Mouse (Mus musculus): ENCODE results near the gene Cyyr1. TPM values are rescaled to one million over a fixed set of nuclear protein-coding genes. Genes with fewer than 3 reads are reported as not detected.

Cyyr1 gene
- polyA plus RNA-seq, 1 experiment from 2014 or later = 4.0 TPM

- ATAC-seq = no peak
- Histone ChIP-seq H3K9me3 (ENCODE audit: control insufficient read depth, low read length) (no peaks in the 10 kb centered on the region), H3K4me1 (ENCODE audit: control insufficient read depth, insufficient read depth, low read length) (no peaks in the 10 kb centered on the region), H3K27me3 (replicated peaks; ENCODE audit: control insufficient read depth, insufficient read depth, low read length) (no peaks in the 10 kb centered on the region), H3K4me3 (ENCODE audit: low read length) (no peak overlapping the region), H3K36me3 (ENCODE audit: control insufficient read depth, insufficient read depth, low read length) (no peaks in the 10 kb centered on the region), H3K27ac (ENCODE audit: low read length) (no peak overlapping the region), H3K4me2 (ENCODE audit: low read depth, low read length) (no peak overlapping the region), H3K9ac (ENCODE audit: low read depth, low read length) (no peak overlapping the region)
- 94% methylated on average over 6 of the region's 6 CpGs for WGBS
Observed at GRCm38 (mm10) chr16:85541023-85541422, 12.2 kb downstream of the Cyyr1 start.

DNA sequence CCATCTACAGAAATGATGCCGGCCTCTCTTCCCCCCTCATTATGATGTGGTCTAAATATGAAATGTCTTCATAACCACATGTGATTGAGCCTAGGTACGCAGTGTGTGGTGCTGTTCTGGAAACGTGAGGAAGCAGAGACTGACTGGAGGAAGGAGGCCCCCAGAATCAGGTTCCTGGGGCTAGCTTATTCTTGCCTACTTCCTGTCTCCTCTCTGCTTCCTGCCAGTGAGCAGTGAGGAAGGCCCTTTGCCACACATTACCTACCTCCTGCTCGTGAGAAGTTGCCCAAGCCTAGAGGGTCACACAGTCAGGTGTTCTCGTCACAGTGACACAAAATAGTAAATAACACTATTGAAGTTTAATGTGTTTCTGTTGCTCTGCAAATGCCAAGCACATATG, 14.8 kb downstream of the Cyyr1 start:
- H3K36me3 ChIP-seq (ENCODE audit: control insufficient read depth, insufficient read depth, low read length) = no peaks in the 10 kb centered on the region
- WGBS = 69% methylated on average over 5 of the region's 5 CpGs

GRCm38 (mm10) chr16:85536075-85536474, 17.1 kb downstream of the Cyyr1 start:
- H3K9me3 ChIP-seq (ENCODE audit: control insufficient read depth, low read length) = no peaks in the 10 kb centered on the region
- H3K27me3 ChIP-seq (replicated peaks; ENCODE audit: control insufficient read depth, insufficient read depth, low read length) = no peaks in the 10 kb centered on the region
- no peak overlapping the region for H3K9ac ChIP-seq (ENCODE audit: low read depth, low read length)
- no peak overlapping the region for H3K27ac ChIP-seq (ENCODE audit: low read length)
- H3K4me3 ChIP-seq (ENCODE audit: low read length) = no peak overlapping the region
- ATAC-seq = no peak
- no peaks in the 10 kb centered on the region for H3K36me3 ChIP-seq (ENCODE audit: control insufficient read depth, insufficient read depth, low read length)
- H3K4me1 ChIP-seq (ENCODE audit: control insufficient read depth, insufficient read depth, low read length) = no peaks in the 10 kb centered on the region
- H3K4me2 ChIP-seq (ENCODE audit: low read depth, low read length) = no peak overlapping the region
- 85% methylated on average over 8 of the region's 8 CpGs for WGBS

More for the DNA sequence above, 14.8 kb downstream of the Cyyr1 start:
- no peak for ATAC-seq
- Histone ChIP-seq H3K4me1 (ENCODE audit: control insufficient read depth, insufficient read depth, low read length) (no peaks in the 10 kb centered on the region), H3K9ac (ENCODE audit: low read depth, low read length) (no peak overlapping the region), H3K4me3 (ENCODE audit: low read length) (no peak overlapping the region), H3K9me3 (ENCODE audit: control insufficient read depth, low read length) (no peaks in the 10 kb centered on the region), H3K27me3 (replicated peaks; ENCODE audit: control insufficient read depth, insufficient read depth, low read length) (no peaks in the 10 kb centered on the region), H3K4me2 (ENCODE audit: low read depth, low read length) (no peak overlapping the region), H3K27ac (ENCODE audit: low read length) (no peak overlapping the region)

DNA sequence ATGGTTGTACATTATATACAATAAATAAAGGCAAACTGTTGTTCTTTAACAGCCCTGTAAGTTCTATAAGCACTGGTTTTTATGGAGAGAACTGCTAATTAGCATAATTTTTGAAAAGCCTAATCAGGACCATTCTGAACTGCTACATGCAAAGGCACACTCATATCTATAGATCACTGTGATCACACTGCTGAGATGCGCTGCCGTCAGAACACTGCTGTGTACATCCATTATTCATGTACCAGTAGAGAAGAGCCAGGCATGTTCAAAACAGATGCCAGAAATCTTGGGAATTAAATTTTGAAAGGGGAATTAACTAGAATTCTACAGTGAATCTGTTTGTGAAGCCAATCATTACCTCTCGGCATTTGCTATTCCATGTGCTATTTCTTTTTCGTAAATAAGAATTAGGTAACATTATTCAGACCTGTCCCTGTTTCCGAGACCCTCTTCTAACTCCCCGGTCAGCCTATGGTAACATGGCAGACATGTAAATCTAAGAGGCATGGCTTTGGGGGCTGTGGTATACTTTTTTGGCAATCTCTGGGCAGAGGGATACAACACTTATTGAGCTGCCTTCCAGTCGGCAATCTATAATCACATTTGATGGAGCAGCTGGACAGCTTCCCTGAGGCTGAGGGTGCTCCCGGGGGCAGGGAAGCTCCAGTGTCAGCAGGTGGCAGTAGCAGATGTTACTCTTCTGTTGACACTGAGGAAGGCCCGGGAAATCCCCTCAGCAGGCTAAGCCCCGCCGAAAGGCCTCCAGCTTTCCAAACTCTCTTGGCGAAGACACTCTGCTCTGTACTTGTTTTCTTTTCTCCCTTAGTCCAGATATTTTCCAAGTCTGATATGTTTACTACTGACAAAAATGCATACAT, 25.2 kb downstream of the Cyyr1 start:
- Histone ChIP-seq H3K4me3 (ENCODE audit: low read length) (no peak overlapping the region), H3K27ac (ENCODE audit: low read length) (no peak overlapping the region), H3K4me1 (ENCODE audit: control insufficient read depth, insufficient read depth, low read length) (no peaks in the 10 kb centered on the region), H3K4me2 (ENCODE audit: low read depth, low read length) (no peak overlapping the region), H3K27me3 (replicated peaks; ENCODE audit: control insufficient read depth, insufficient read depth, low read length) (no peaks in the 10 kb centered on the region), H3K9ac (ENCODE audit: low read depth, low read length) (no peak overlapping the region), H3K36me3 (ENCODE audit: control insufficient read depth, insufficient read depth, low read length) (no peaks in the 10 kb centered on the region), H3K9me3 (ENCODE audit: control insufficient read depth, low read length) (no peaks in the 10 kb centered on the region)
- WGBS = 50% methylated on average over 12 of the region's 12 CpGs
- ATAC-seq = no peak

- Histone ChIP-seq H3K27me3 (replicated peaks; ENCODE audit: control insufficient read depth, insufficient read depth, low read length) (no peaks in the 10 kb centered on the region), H3K4me1 (ENCODE audit: control insufficient read depth, insufficient read depth, low read length) (no peaks in the 10 kb centered on the region), H3K4me3 (ENCODE audit: low read length) (no peak overlapping the region), H3K9me3 (ENCODE audit: control insufficient read depth, low read length) (no peaks in the 10 kb centered on the region), H3K27ac (ENCODE audit: low read length) (no peak overlapping the region), H3K4me2 (ENCODE audit: low read depth, low read length) (no peak overlapping the region), H3K36me3 (ENCODE audit: control insufficient read depth, insufficient read depth, low read length) (no peaks in the 10 kb centered on the region), H3K9ac (ENCODE audit: low read depth, low read length) (no peak overlapping the region)
- 80% methylated on average over 8 of the region's 8 CpGs for WGBS
- ATAC-seq = no peak
Observed at GRCm38 (mm10) chr16:85524589-85524988, 28.6 kb downstream of the Cyyr1 start.

DNA sequence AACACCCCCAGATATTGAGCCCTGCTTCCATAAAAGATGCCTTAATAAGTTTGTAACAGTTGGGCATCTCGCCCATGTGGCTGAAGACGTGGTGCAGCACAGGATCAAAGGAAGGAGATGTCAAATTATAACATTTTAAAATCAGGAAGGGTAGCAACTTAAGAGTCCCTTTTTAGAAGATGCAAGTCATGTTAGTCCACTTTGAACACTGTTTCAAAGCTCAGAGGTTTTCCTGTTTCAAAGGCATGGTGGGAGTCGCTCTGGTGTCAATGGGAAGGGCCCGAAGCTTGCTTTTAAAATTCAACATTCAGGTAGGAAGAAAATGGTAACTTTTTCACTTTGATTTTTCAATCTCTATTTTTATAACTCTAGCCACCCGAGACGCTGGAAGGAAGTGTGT, 45.9 kb downstream of the Cyyr1 start:
- Histone ChIP-seq H3K27me3 (replicated peaks; ENCODE audit: control insufficient read depth, insufficient read depth, low read length) (no peaks in the 10 kb centered on the region), H3K9me3 (ENCODE audit: control insufficient read depth, low read length) (no peaks in the 10 kb centered on the region), H3K4me2 (ENCODE audit: low read depth, low read length) (no peak overlapping the region), H3K4me1 (ENCODE audit: control insufficient read depth, insufficient read depth, low read length) (no peaks in the 10 kb centered on the region), H3K4me3 (ENCODE audit: low read length) (no peak overlapping the region), H3K9ac (ENCODE audit: low read depth, low read length) (no peak overlapping the region), H3K27ac (ENCODE audit: low read length) (no peak overlapping the region), H3K36me3 (ENCODE audit: control insufficient read depth, insufficient read depth, low read length) (no peaks in the 10 kb centered on the region)
- WGBS = 87% methylated on average over 6 of the region's 6 CpGs
- no peak for ATAC-seq

GRCm38 (mm10) chr16:85505108-85505507, 48.1 kb downstream of the Cyyr1 start:
- 63% methylated on average over 3 of the region's 3 CpGs for WGBS
- Histone ChIP-seq H3K9ac (ENCODE audit: low read depth, low read length) (no peak overlapping the region), H3K27ac (ENCODE audit: low read length) (no peak overlapping the region), H3K9me3 (ENCODE audit: control insufficient read depth, low read length) (no peaks in the 10 kb centered on the region), H3K27me3 (replicated peaks; ENCODE audit: control insufficient read depth, insufficient read depth, low read length) (no peaks in the 10 kb centered on the region), H3K4me3 (ENCODE audit: low read length) (no peak overlapping the region), H3K36me3 (ENCODE audit: control insufficient read depth, insufficient read depth, low read length) (no peaks in the 10 kb centered on the region), H3K4me2 (ENCODE audit: low read depth, low read length) (no peak overlapping the region), H3K4me1 (ENCODE audit: control insufficient read depth, insufficient read depth, low read length) (no peaks in the 10 kb centered on the region)
- no peak for ATAC-seq

- no peak overlapping the region for H3K9ac ChIP-seq (ENCODE audit: low read depth, low read length)
- H3K27ac ChIP-seq (ENCODE audit: low read length) = no peak overlapping the region
- WGBS = 79% methylated on average over 5 of the region's 5 CpGs
- H3K4me2 ChIP-seq (ENCODE audit: low read depth, low read length) = no peak overlapping the region
- H3K27me3 ChIP-seq (replicated peaks; ENCODE audit: control insufficient read depth, insufficient read depth, low read length) = no peaks in the 10 kb centered on the region
- no peak for ATAC-seq
- H3K4me3 ChIP-seq (ENCODE audit: low read length) = no peak overlapping the region
- no peaks in the 10 kb centered on the region for H3K9me3 ChIP-seq (ENCODE audit: control insufficient read depth, low read length)
- no peaks in the 10 kb centered on the region for H3K36me3 ChIP-seq (ENCODE audit: control insufficient read depth, insufficient read depth, low read length)
- no peaks in the 10 kb centered on the region for H3K4me1 ChIP-seq (ENCODE audit: control insufficient read depth, insufficient read depth, low read length)
Observed at GRCm38 (mm10) chr16:85503416-85503815, 49.8 kb downstream of the Cyyr1 start.

DNA sequence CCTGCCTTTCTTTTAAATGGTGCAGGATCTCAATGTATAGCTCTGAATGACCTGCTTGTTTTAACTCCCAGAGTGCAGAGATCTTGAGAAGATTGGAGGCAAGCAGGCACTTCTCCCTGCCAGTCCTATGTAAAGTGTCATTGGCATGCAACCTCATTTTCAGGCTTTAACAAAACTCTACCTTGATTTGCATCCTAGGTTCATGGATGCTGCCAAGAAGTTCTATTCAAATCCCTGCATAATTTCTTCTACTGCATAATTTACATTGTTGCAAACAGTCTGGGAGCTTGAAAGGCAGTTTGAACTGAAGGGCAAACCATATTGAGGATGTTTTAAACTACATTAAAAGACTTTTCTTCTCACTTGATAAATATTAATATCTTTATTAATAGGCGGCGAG, 57.4 kb downstream of the Cyyr1 start:
- Histone ChIP-seq H3K27ac (ENCODE audit: low read length) (no peak overlapping the region), H3K4me1 (ENCODE audit: control insufficient read depth, insufficient read depth, low read length) (no peaks in the 10 kb centered on the region), H3K4me2 (ENCODE audit: low read depth, low read length) (no peak overlapping the region), H3K9me3 (ENCODE audit: control insufficient read depth, low read length) (no peaks in the 10 kb centered on the region), H3K36me3 (ENCODE audit: control insufficient read depth, insufficient read depth, low read length) (no peaks in the 10 kb centered on the region), H3K4me3 (ENCODE audit: low read length) (no peak overlapping the region), H3K27me3 (replicated peaks; ENCODE audit: control insufficient read depth, insufficient read depth, low read length) (no peaks in the 10 kb centered on the region), H3K9ac (ENCODE audit: low read depth, low read length) (no peak overlapping the region)
- 95% methylated on average over 2 of the region's 2 CpGs for WGBS
- no peak for ATAC-seq
